Mouse (Mus musculus) cerebellum, postnatal 4 days (tissue): ENCODE measurements around the gene Trp53rkb.

ENCODE experiments used
- DNase-seq, 2 experiments: peaks; one replicate each; pipeline ENCODE4 v3.0.0; 2022; ENCODE audit warnings: low spot score in 2 of 2, mixed read lengths in 1 of 2

Gene Trp53rkb

GRCm38 (mm10) chr2:166834091-166834490 lies 41.8 kb downstream of the Trp53rkb start:
- DNase-seq: no peak

- no peak for DNase-seq
These were observed 42.5 kb downstream of the Trp53rkb start for GRCm38 (mm10) chr2:166834796-166835195.

- no peak for DNase-seq
These were observed 43.2 kb downstream of the Trp53rkb start for GRCm38 (mm10) chr2:166835581-166835980.

- no peak for DNase-seq
These were observed 49.5 kb downstream of the Trp53rkb start for GRCm38 (mm10) chr2:166841813-166842212.
